Mouse (Mus musculus): ENCODE measurements around the gene Myh10. TPM values are rescaled to one million over a fixed set of nuclear protein-coding genes. Genes with fewer than 3 reads are reported as not detected.

Gene Myh10
- polyA plus RNA-seq, 1 experiment: 33.7 TPM

- H3K27me3 ChIP-seq (replicated peaks; ENCODE audit: control insufficient read depth, insufficient read depth, low read length): no peaks in the 10 kb centered on the region
- H3K27ac ChIP-seq (ENCODE audit: insufficient read depth, low read depth, low read length): peak overlapping the region; percentile 66; the same call in 1 of the 2 replicates
- TF ChIP-seq CTCF (conservative IDR thresholded peaks at IDR 0.05; ENCODE audit: insufficient read depth, insufficient read length, low read depth, low read length): no peak
- no peak for TF ChIP-seq POLR2A (IDR thresholded peaks at IDR 0.05; ENCODE audit: low read depth, low read length)
- no peaks in the 10 kb centered on the region for H3K36me3 ChIP-seq (ENCODE audit: control insufficient read depth, insufficient read depth, low read length)
- no peak overlapping the region for H3K4me3 ChIP-seq (ENCODE audit: insufficient read depth, low read depth, low read length)
- peak; percentile 19 for DNase-seq
- WGBS: 51% methylated on average over 6 of the region's 6 CpGs
- peaks cover 5% of the 10 kb centered on the region; the same call in 1 of the 2 replicates for H3K4me1 ChIP-seq (ENCODE audit: control insufficient read depth, insufficient read depth, low read length)
Observed at GRCm38 (mm10) chr11:68656887-68657685, 34.3 kb upstream of the Myh10 start.

GRCm38 (mm10) chr11:68657811-68658210 is 33.5 kb upstream of the Myh10 start:
- Histone ChIP-seq H3K4me3 (ENCODE audit: insufficient read depth, low read depth, low read length) (no peak overlapping the region), H3K36me3 (ENCODE audit: control insufficient read depth, insufficient read depth, low read length) (no peaks in the 10 kb centered on the region), H3K27ac (ENCODE audit: insufficient read depth, low read depth, low read length) (no peak overlapping the region), H3K27me3 (replicated peaks; ENCODE audit: control insufficient read depth, insufficient read depth, low read length) (no peaks in the 10 kb centered on the region), H3K4me1 (ENCODE audit: control insufficient read depth, insufficient read depth, low read length) (peaks cover 5% of the 10 kb centered on the region; the same call in 1 of the 2 replicates)
- no peak for DNase-seq
- 53% methylated on average over 9 of the region's 9 CpGs for WGBS
- TF ChIP-seq CTCF (conservative IDR thresholded peaks at IDR 0.05; ENCODE audit: insufficient read depth, insufficient read length, low read depth, low read length): no peak
- no peak for TF ChIP-seq POLR2A (IDR thresholded peaks at IDR 0.05; ENCODE audit: low read depth, low read length)

GRCm38 (mm10) chr11:68665331-68665730 is 26.0 kb upstream of the Myh10 start:
- H3K27ac ChIP-seq (ENCODE audit: insufficient read depth, low read depth, low read length): no peak overlapping the region
- no peaks in the 10 kb centered on the region for H3K4me1 ChIP-seq (ENCODE audit: control insufficient read depth, insufficient read depth, low read length)
- WGBS: 52% methylated on average over 2 of the region's 2 CpGs
- no peaks in the 10 kb centered on the region for H3K36me3 ChIP-seq (ENCODE audit: control insufficient read depth, insufficient read depth, low read length)
- DNase-seq: no peak
- no peaks in the 10 kb centered on the region for H3K27me3 ChIP-seq (replicated peaks; ENCODE audit: control insufficient read depth, insufficient read depth, low read length)
- H3K4me3 ChIP-seq (ENCODE audit: insufficient read depth, low read depth, low read length): no peak overlapping the region
- no peak for TF ChIP-seq POLR2A (IDR thresholded peaks at IDR 0.05; ENCODE audit: low read depth, low read length)
- no peak for TF ChIP-seq CTCF (conservative IDR thresholded peaks at IDR 0.05; ENCODE audit: insufficient read depth, insufficient read length, low read depth, low read length)

GRCm38 (mm10) chr11:68666210-68666609 is 25.1 kb upstream of the Myh10 start:
- no peak overlapping the region for H3K4me3 ChIP-seq (ENCODE audit: insufficient read depth, low read depth, low read length)
- no peaks in the 10 kb centered on the region for H3K4me1 ChIP-seq (ENCODE audit: control insufficient read depth, insufficient read depth, low read length)
- no peak for TF ChIP-seq CTCF (conservative IDR thresholded peaks at IDR 0.05; ENCODE audit: insufficient read depth, insufficient read length, low read depth, low read length)
- no peak for TF ChIP-seq POLR2A (IDR thresholded peaks at IDR 0.05; ENCODE audit: low read depth, low read length)
- DNase-seq: no peak
- 63% methylated on average over 2 of the region's 2 CpGs for WGBS
- H3K36me3 ChIP-seq (ENCODE audit: control insufficient read depth, insufficient read depth, low read length): no peaks in the 10 kb centered on the region
- H3K27me3 ChIP-seq (replicated peaks; ENCODE audit: control insufficient read depth, insufficient read depth, low read length): no peaks in the 10 kb centered on the region
- no peak overlapping the region for H3K27ac ChIP-seq (ENCODE audit: insufficient read depth, low read depth, low read length)

GRCm38 (mm10) chr11:68672270-68672970 is 18.9 kb upstream of the Myh10 start:
- Histone ChIP-seq H3K36me3 (ENCODE audit: control insufficient read depth, insufficient read depth, low read length) (no peaks in the 10 kb centered on the region), H3K27ac (ENCODE audit: insufficient read depth, low read depth, low read length) (no peak overlapping the region), H3K27me3 (replicated peaks; ENCODE audit: control insufficient read depth, insufficient read depth, low read length) (no peaks in the 10 kb centered on the region), H3K4me3 (ENCODE audit: insufficient read depth, low read depth, low read length) (no peak overlapping the region), H3K4me1 (ENCODE audit: control insufficient read depth, insufficient read depth, low read length) (no peaks in the 10 kb centered on the region)
- DNase-seq: no peak
- 77% methylated on average over 5 of the region's 5 CpGs for WGBS
- TF ChIP-seq POLR2A (IDR thresholded peaks at IDR 0.05; ENCODE audit: low read depth, low read length) (no peak), CTCF (conservative IDR thresholded peaks at IDR 0.05; ENCODE audit: insufficient read depth, insufficient read length, low read depth, low read length) (no peak)

- WGBS: 75% methylated on average over 3 of the region's 3 CpGs
- TF ChIP-seq CTCF (conservative IDR thresholded peaks at IDR 0.05; ENCODE audit: insufficient read depth, insufficient read length, low read depth, low read length): no peak
- TF ChIP-seq POLR2A (IDR thresholded peaks at IDR 0.05; ENCODE audit: low read depth, low read length): no peak
- Histone ChIP-seq H3K4me3 (ENCODE audit: insufficient read depth, low read depth, low read length) (no peak overlapping the region), H3K27me3 (replicated peaks; ENCODE audit: control insufficient read depth, insufficient read depth, low read length) (no peaks in the 10 kb centered on the region), H3K27ac (ENCODE audit: insufficient read depth, low read depth, low read length) (no peak overlapping the region), H3K4me1 (ENCODE audit: control insufficient read depth, insufficient read depth, low read length) (no peaks in the 10 kb centered on the region), H3K36me3 (ENCODE audit: control insufficient read depth, insufficient read depth, low read length) (no peaks in the 10 kb centered on the region)
- DNase-seq: no peak
Observed at GRCm38 (mm10) chr11:68674071-68674470, 17.3 kb upstream of the Myh10 start.

GRCm38 (mm10) chr11:68674643-68675042 is 16.7 kb upstream of the Myh10 start:
- Histone ChIP-seq H3K4me3 (ENCODE audit: insufficient read depth, low read depth, low read length) (no peak overlapping the region), H3K4me1 (ENCODE audit: control insufficient read depth, insufficient read depth, low read length) (no peaks in the 10 kb centered on the region), H3K36me3 (ENCODE audit: control insufficient read depth, insufficient read depth, low read length) (no peaks in the 10 kb centered on the region), H3K27ac (ENCODE audit: insufficient read depth, low read depth, low read length) (no peak overlapping the region), H3K27me3 (replicated peaks; ENCODE audit: control insufficient read depth, insufficient read depth, low read length) (no peaks in the 10 kb centered on the region)
- TF ChIP-seq CTCF (conservative IDR thresholded peaks at IDR 0.05; ENCODE audit: insufficient read depth, insufficient read length, low read depth, low read length) (no peak), POLR2A (IDR thresholded peaks at IDR 0.05; ENCODE audit: low read depth, low read length) (no peak)
- WGBS: 86% methylated on average over 3 of the region's 3 CpGs
- DNase-seq: no peak
